10 mouse cellular contexts compared by ENCODE assay signal in the genomic region with DNA sequence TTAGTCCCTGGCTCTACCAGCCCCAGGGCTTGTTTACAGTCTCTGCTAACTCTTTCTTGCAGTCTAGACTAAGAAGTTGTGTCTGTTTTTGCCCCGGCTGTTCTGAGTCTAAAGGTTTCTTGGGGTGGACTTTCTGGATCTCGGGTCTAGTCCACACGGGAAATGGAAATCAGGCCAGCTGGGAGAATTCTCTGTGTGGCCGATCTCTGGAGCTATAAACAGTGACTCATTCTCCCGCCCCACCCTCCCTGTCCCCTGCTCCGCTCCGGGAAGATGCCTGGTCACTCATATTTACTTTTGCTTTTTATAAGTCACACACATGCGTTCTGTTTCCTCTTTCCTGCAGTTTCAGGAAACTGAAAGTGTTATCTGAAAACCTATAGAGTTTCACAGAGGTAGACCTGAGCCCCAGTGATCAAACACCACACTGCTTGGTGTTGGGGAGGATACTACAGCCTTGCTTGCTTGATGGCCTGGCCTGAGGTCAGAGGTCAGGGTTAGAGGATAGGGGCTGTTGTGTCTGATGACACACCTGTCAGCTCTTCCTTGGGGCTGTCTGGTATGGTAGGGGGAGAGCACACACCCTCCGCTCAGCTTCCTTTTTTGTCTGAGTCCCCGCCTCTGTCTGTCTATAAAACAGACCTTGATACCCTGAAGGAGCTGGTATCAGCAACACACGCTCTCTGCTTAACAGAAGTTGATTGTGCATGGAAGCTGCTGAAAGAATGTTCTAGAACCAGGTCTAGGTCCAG. TPM values are rescaled to one million over a fixed set of nuclear protein-coding genes. Genes with fewer than 3 reads are reported as not detected.
DNase-seq lines count a peak whose midpoint lies in the region; ATAC-seq and TF ChIP-seq lines count a peak whose summit lies in the region.
"Had no signal": no experiment of that assay in that cellular context is flagged by ENCODE, and none has a peak within 500 bp of the region (broad histone marks: within the 10 kb centered on the region; RNA-seq: fewer than 3 reads in every experiment).

No protein-coding gene starts in this region.

- H3K4me1 ChIP-seq in forebrain, embryonic 11.5 days (replicated peaks; ENCODE audit: control insufficient read depth, insufficient read depth, low read length), result peaks cover 24% of the 10 kb centered on the region
- peaks cover 48% of the 10 kb centered on the region for H3K4me1 ChIP-seq in forebrain, embryonic 16.5 days (replicated peaks; ENCODE audit: control insufficient read depth, insufficient read depth, low read length)
- peaks cover 25 to 49% of the 10 kb centered on the region in 2 experiments for H3K4me1 ChIP-seq in CH12.LX (ENCODE audit: control insufficient read depth in 1 of 2, insufficient read depth in 2 of 2)

- DNase-seq in forebrain, embryonic 11.5 days (ENCODE audit: low spot score), result no peak
- DNase-seq in CH12.LX (ENCODE audit: extremely low read depth), result no peak
- DNase-seq in heart, adult 9 months (ENCODE audit: low spot score in 2 of 2), result peak; percentile 71 to 76
- DNase-seq in kidney, postnatal 10 days, result peak; percentile 73
- no peak for DNase-seq in layer of hippocampus, adult 8-10 months (ENCODE audit: low spot score in 2 of 2)
- no peak for DNase-seq in embryo, embryonic 10.5 days (ENCODE audit: low spot score)

- no peak for TF ChIP-seq EP300 in CH12.LX (IDR thresholded peaks at IDR 0.05; ENCODE audit: low read length)

- ATAC-seq in forebrain, embryonic 11.5 days (replicated peaks; ENCODE audit: low FRiP score), result no peak
- no peak for ATAC-seq in forebrain, embryonic 16.5 days
- 0 out of 2 replicates have a peak, but pooled peaks have one; percentile 10 for ATAC-seq in monocyte, adult 5-6 weeks (replicated peaks; ENCODE audit: insufficient number of reproducible peaks, low FRiP score, low TSS enrichment, poor library complexity, severe bottlenecking)

- no peak for TF ChIP-seq CTCF in CH12.LX (conservative IDR thresholded peaks at IDR 0.05 in 1 of 2, IDR thresholded peaks at IDR 0.05 in 1 of 2; ENCODE audit: low read depth in 2 of 2, low read length in 2 of 2)

- dilution Hi-C loops in CH12.LX (cut with MboI; ENCODE audit: extremely low pct_ligation_motif_present, extremely low pct_unique_long_range_greater_than_20kb, low sequenced_read_pairs), result no loop called here

- peak overlapping the region; percentile 2; the same call in 1 of the 2 replicates for H3K4me2 ChIP-seq in forebrain, embryonic 11.5 days (ENCODE audit: low read depth, low read length, severe bottlenecking)
- no peak overlapping the region for H3K4me2 ChIP-seq in forebrain, embryonic 16.5 days (ENCODE audit: low read length)
- H3K4me2 ChIP-seq in CH12.LX (ENCODE audit: insufficient read depth, low read depth, poor library complexity, severe bottlenecking), result peak overlapping the region; percentile 97

- no peak overlapping the region for H3K9ac ChIP-seq in forebrain, embryonic 11.5 days (ENCODE audit: low read length)
- no peak overlapping the region for H3K9ac ChIP-seq in forebrain, embryonic 16.5 days (replicated peaks; ENCODE audit: low read depth, low read length)
- H3K9ac ChIP-seq in CH12.LX (ENCODE audit: insufficient read depth, low read depth), result no peak overlapping the region

- no peaks in the 10 kb centered on the region for H3K27me3 ChIP-seq in forebrain, embryonic 11.5 days (ENCODE audit: control insufficient read depth, insufficient read depth, low read length)
- H3K27me3 ChIP-seq in forebrain, embryonic 16.5 days (replicated peaks; ENCODE audit: control insufficient read depth, insufficient read depth, low read length), result no peaks in the 10 kb centered on the region
- peaks cover 2% of the 10 kb centered on the region for H3K27me3 ChIP-seq in CH12.LX (replicated peaks)

- 77% methylated on average over 11 of the region's 11 CpGs for whole genome bisulfite sequencing in forebrain, embryonic 11.5 days
- 69% methylated on average over 11 of the region's 11 CpGs for WGBS in forebrain, embryonic 16.5 days

- H3K36me3 ChIP-seq in forebrain, embryonic 11.5 days (ENCODE audit: control insufficient read depth, insufficient read depth, low read length), result no peaks in the 10 kb centered on the region
- H3K36me3 ChIP-seq in forebrain, embryonic 16.5 days (ENCODE audit: control insufficient read depth, insufficient read depth), result no peaks in the 10 kb centered on the region
- H3K36me3 ChIP-seq in CH12.LX (replicated peaks in 1 of 2; ENCODE audit: control insufficient read depth in 1 of 2, insufficient read depth in 1 of 2, low read length in 1 of 2), result peaks cover 3 to 47% of the 10 kb centered on the region in 2 experiments

- no peak for TF ChIP-seq POLR2A in CH12.LX (IDR thresholded peaks at IDR 0.05; ENCODE audit: low read depth, low read length)

- no peak for TF ChIP-seq RAD21 in CH12.LX (IDR thresholded peaks at IDR 0.05; ENCODE audit: low read depth, low read length)

- in situ Hi-C loops in CH12.LX (cut with MboI; ENCODE audit: low pct_ligation_motif_present, low pct_unique_long_range_greater_than_20kb, low sequenced_read_pairs), result no loop called here

- no peak overlapping the region for H3K4me3 ChIP-seq in forebrain, embryonic 11.5 days (ENCODE audit: low read depth, low read length)
- no peak overlapping the region for H3K4me3 ChIP-seq in forebrain, embryonic 16.5 days (replicated peaks; ENCODE audit: low read length)
- peak overlapping the region in 1 of 3 experiments; percentile 92 for H3K4me3 ChIP-seq in CH12.LX (replicated peaks in 1 of 3; ENCODE audit: low read depth in 2 of 3, low read length in 2 of 3, poor library complexity in 1 of 3)

- H3K79me2 ChIP-seq in CH12.LX (replicated peaks; ENCODE audit: control insufficient read depth, extremely low read depth, insufficient read depth, poor library complexity, severe bottlenecking), result peaks cover 46% of the 10 kb centered on the region

- H3K27ac ChIP-seq in forebrain, embryonic 11.5 days (ENCODE audit: low read depth, low read length), result no peak overlapping the region
- no peak overlapping the region for H3K27ac ChIP-seq in forebrain, embryonic 16.5 days (ENCODE audit: low read length)
- no peak overlapping the region for H3K27ac ChIP-seq in CH12.LX (ENCODE audit: insufficient read depth, low read depth)

- no peaks in the 10 kb centered on the region for H3K9me3 ChIP-seq in forebrain, embryonic 11.5 days (ENCODE audit: control insufficient read depth, low read length)
- H3K9me3 ChIP-seq in forebrain, embryonic 16.5 days (ENCODE audit: control insufficient read depth, low read length), result no peaks in the 10 kb centered on the region
- H3K9me3 ChIP-seq in CH12.LX (replicated peaks; ENCODE audit: low read length), result no peaks in the 10 kb centered on the region

TF ChIP-seq in CH12.LX, 34 proteins besides CTCF, POLR2A, EP300 and RAD21:
- TF ChIP-seq MAZ (IDR thresholded peaks at IDR 0.05; ENCODE audit: low read depth, low read length), result no peak
TF ChIP-seq in CH12.LX: peak in this region for 0.

RNA-seq across cellular contexts. Expression of a gene that starts 2.2 kb away (rescaled TPM):
- polyA plus RNA-seq in forebrain, embryonic 11.5 days (2014; fragmentation: Nextera tagmentation; extraction: Ambion mirVana), result 7.5 and 8.3 TPM in 2 replicates
- polyA plus RNA-seq in forebrain, embryonic 16.5 days (2015; fragmentation: Nextera tagmentation; extraction: Ambion mirVana), result 22.6 and 23.1 TPM in 2 replicates
- total RNA-seq in CH12.LX (2012; rRNA removed), result 16.4 and 20.0 TPM in 2 replicates
- total RNA-seq in CH12.LX (2014; rRNA removed), result 23.6 and 23.8 TPM in 2 replicates
- 24.1 and 24.7 TPM in 2 replicates for polyA plus RNA-seq in CH12.LX (2012; ENCODE audit: insufficient read length, low read depth)
- total RNA-seq in monocyte, adult 5-6 weeks (2017), result 73.5 to 94.4 TPM (median 82.2 TPM) in 3 replicates
- total RNA-seq in layer of hippocampus, adult 8-10 months (2022), result 10 to 100 TPM in 2 of 4 experiments, 1 to 10 TPM in 2; 9.2 to 16.4 (median 10.5) TPM

RNA-seq across cellular contexts. Expression of a gene that starts 18.0 kb away (rescaled TPM):
- polyA plus RNA-seq in forebrain, embryonic 11.5 days (2014; fragmentation: Nextera tagmentation; extraction: Ambion mirVana), result 40.5 and 42.0 TPM in 2 replicates
- 26.7 and 32.3 TPM in 2 replicates for polyA plus RNA-seq in forebrain, embryonic 16.5 days (2015; fragmentation: Nextera tagmentation; extraction: Ambion mirVana)
- total RNA-seq in CH12.LX (2012; rRNA removed) (88.2 and 94.0 TPM in 2 replicates), CH12.LX (2014; rRNA removed) (19.8 and 23.2 TPM in 2 replicates)
- polyA plus RNA-seq in CH12.LX (2012; ENCODE audit: insufficient read length, low read depth), result 47.4 and 72.1 TPM in 2 replicates
- 28.1 to 36.6 TPM (median 32.7 TPM) in 3 replicates for total RNA-seq in monocyte, adult 5-6 weeks (2017)
- total RNA-seq in layer of hippocampus, adult 8-10 months (2022), result 100 to 1,000 TPM in 1 of 4 experiments, 10 to 100 TPM in 3; 80.3 to 100 (median 97.2) TPM

RNA-seq across cellular contexts. Expression of a gene that starts 26.2 kb away (rescaled TPM):
- 1.1 TPM in 2 replicates for polyA plus RNA-seq in forebrain, embryonic 11.5 days (2014; fragmentation: Nextera tagmentation; extraction: Ambion mirVana)
- polyA plus RNA-seq in forebrain, embryonic 16.5 days (2015; fragmentation: Nextera tagmentation; extraction: Ambion mirVana), result 0.11 and 0.29 TPM in 2 replicates
- 0.08 TPM in 1 of 2 replicates, not detected in the other for total RNA-seq in CH12.LX (2012; rRNA removed)
- 0.08 and 0.20 TPM in 2 replicates for total RNA-seq in CH12.LX (2014; rRNA removed)
- polyA plus RNA-seq in CH12.LX (2012; ENCODE audit: insufficient read length, low read depth), result 0.16 TPM in 2 replicates
- total RNA-seq in monocyte, adult 5-6 weeks (2017), result 0.67 TPM in 1 of 3 replicates, not detected in the others
- total RNA-seq in layer of hippocampus, adult 8-10 months (2022), result 1 to 10 TPM in 1 of 4 experiments, under 1 TPM in 3; 0.37 to 1.1 (median 0.68) TPM

RNA-seq across cellular contexts. Expression of a gene that starts 32.7 kb away (rescaled TPM):
- polyA plus RNA-seq in forebrain, embryonic 11.5 days (2014; fragmentation: Nextera tagmentation; extraction: Ambion mirVana), result 0.27 TPM in 1 of 2 replicates, not detected in the other
- not detected in 2 replicates for polyA plus RNA-seq in forebrain, embryonic 16.5 days (2015; fragmentation: Nextera tagmentation; extraction: Ambion mirVana)
- not detected in 2 replicates for total RNA-seq in CH12.LX (2012; rRNA removed)
- not detected in 2 replicates for total RNA-seq in CH12.LX (2014; rRNA removed)
- polyA plus RNA-seq in CH12.LX (2012; ENCODE audit: insufficient read length, low read depth), result not detected in 2 replicates
- total RNA-seq in monocyte, adult 5-6 weeks (2017), result not detected in 3 replicates
- not detected for total RNA-seq in layer of hippocampus, adult 8-10 months (2022)
- total RNA-seq: ES-E14 had no signal
- polyA plus RNA-seq: limb, embryonic 14.5 days had no signal

RNA-seq across cellular contexts. Expression of a gene that starts 33.2 kb away (rescaled TPM):
- 75.4 and 76.3 TPM in 2 replicates for polyA plus RNA-seq in forebrain, embryonic 11.5 days (2014; fragmentation: Nextera tagmentation; extraction: Ambion mirVana)
- 75.0 and 90.0 TPM in 2 replicates for polyA plus RNA-seq in forebrain, embryonic 16.5 days (2015; fragmentation: Nextera tagmentation; extraction: Ambion mirVana)
- total RNA-seq in CH12.LX (2012; rRNA removed) (43.5 and 60.1 TPM in 2 replicates), CH12.LX (2014; rRNA removed) (92.5 and 101 TPM in 2 replicates)
- 57.3 and 61.3 TPM in 2 replicates for polyA plus RNA-seq in CH12.LX (2012; ENCODE audit: insufficient read length, low read depth)
- 3.5 to 12.3 TPM (median 7.6 TPM) in 3 replicates for total RNA-seq in monocyte, adult 5-6 weeks (2017)
- 10 to 100 TPM; 17.6 to 19.2 (median 18.5) TPM for total RNA-seq in layer of hippocampus, adult 8-10 months (2022)

Comparison
In these comparisons a context has a peak if more than half of its experiments do, and no peak if none do; other contexts are left out.
1. DNase-seq: peak in heart, adult 9 months (2 of 2) and kidney, postnatal 10 days (single experiment); none in forebrain, embryonic 11.5 days (single experiment), CH12.LX (single experiment), layer of hippocampus, adult 8-10 months (0 of 2) and embryo, embryonic 10.5 days (single experiment).